Mouse (Mus musculus): Measurements from ENCODE around the gene Dixdc1.

DNA sequence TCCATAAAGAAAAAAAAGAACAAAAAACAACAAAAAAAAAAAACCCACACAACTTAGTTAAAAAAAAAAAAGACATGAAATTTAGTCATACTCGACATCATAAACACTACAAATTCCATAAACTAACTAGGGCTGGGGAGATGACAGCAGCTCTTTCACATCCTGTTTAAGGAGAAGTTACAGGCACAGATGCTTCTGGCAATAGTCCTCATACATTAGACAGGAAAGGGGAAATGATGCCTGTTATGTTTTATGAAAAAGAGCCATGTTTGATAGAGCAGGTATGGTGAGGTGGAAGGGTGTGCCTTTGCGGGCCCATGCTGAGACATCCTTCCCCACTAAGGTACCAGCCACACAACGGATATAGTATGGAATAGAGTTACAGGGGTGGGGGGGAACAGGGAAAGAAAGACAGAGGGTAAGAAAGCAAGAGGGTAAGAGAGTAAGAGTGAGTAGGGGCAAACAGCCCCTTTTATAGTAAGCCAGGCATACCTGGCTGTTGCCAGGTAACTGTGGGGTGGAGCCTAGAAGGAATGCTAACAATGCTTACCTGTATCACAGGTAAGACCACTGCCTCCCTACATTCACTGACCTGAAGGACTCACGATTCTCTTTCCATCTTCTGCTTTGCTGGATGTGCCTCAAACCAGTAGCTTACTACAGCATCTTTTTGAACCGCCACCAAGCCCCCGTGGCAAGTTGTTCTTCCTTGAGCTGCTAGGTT, 22.4 kb upstream of the Dixdc1 start:
- no peak for TF ChIP-seq CTCF (conservative IDR thresholded peaks at IDR 0.05; ENCODE audit: insufficient read depth, insufficient read length, low read depth, low read length)
- TF ChIP-seq POLR2A (IDR thresholded peaks at IDR 0.05; ENCODE audit: low read depth, low read length) = no peak

All from kidney, adult 2 months (tissue).